Mouse (Mus musculus) testis, adult 2 months (tissue): ENCODE results near the gene 9830107B12Rik. TPM values are rescaled to one million over a fixed set of nuclear protein-coding genes. Genes with fewer than 3 reads are reported as not detected.

Source experiments
- H3K27ac ChIP-seq: fragments of 200-500 bp; 2 replicates; pipeline ENCODE4 v1.5.1; 2012; ENCODE audit warnings: low read depth, low read length; ENCODE audit not compliant: control insufficient read depth, insufficient read depth
- H3K27me3 ChIP-seq: fragments of 200-500 bp; 2 replicates; pipeline ENCODE4 v1.6.1; 2012; ENCODE audit warnings: mild to moderate bottlenecking, low read length, moderate library complexity; ENCODE audit not compliant: control insufficient read depth, insufficient read depth
- H3K36me3 ChIP-seq: fragments of 200-500 bp; 2 replicates; pipeline ENCODE4 v1.6.1; 2012; ENCODE audit warnings: mild to moderate bottlenecking, low read length; ENCODE audit not compliant: control insufficient read depth, insufficient read depth
- H3K4me1 ChIP-seq: fragments of 200-500 bp; 2 replicates; pipeline ENCODE4 v1.6.1; 2012; ENCODE audit warnings: low read length; ENCODE audit not compliant: control insufficient read depth, insufficient read depth
- H3K4me3 ChIP-seq: fragments of 200-500 bp; 2 replicates; pipeline ENCODE4 v1.5.1; 2012; ENCODE audit warnings: low read depth, mild to moderate bottlenecking, low read length, moderate library complexity, mixed read lengths; ENCODE audit not compliant: control insufficient read depth
- CTCF ChIP-seq: fragments of 200-500 bp; IDR thresholded peaks from 2 replicates; pipeline ENCODE4 v1.5.1; 2012; ENCODE audit warnings: low read depth, mild to moderate bottlenecking, inconsistent platforms, low read length, moderate library complexity; ENCODE audit not compliant: control insufficient read depth, insufficient read depth, insufficient replicate concordance
- POLR2A ChIP-seq: fragments of 200-500 bp; IDR thresholded peaks from 2 replicates; pipeline ENCODE4 v1.6.1; 2012; ENCODE audit warnings: low read depth, mild to moderate bottlenecking, inconsistent platforms, low read length, moderate library complexity; ENCODE audit not compliant: control insufficient read depth
- polyA plus RNA-seq: library from polyadenylated mRNA; depleted of rRNA; stranded (reverse); fragments of >200 nt; gene quantifications from 2 replicates; pipeline ENCODE4 v1.2.3, GENCODE M21; 2012

Gene 9830107B12Rik
- polyA plus RNA-seq, 1 experiment, result not detected

- Histone ChIP-seq H3K27me3 (no peaks in the 10 kb centered on the region), H3K4me1 (peaks cover 6% of the 10 kb centered on the region), H3K4me3 (no peak overlapping the region), H3K36me3 (no peaks in the 10 kb centered on the region), H3K27ac (no peak overlapping the region)
- no peak for TF ChIP-seq CTCF
- TF ChIP-seq POLR2A, result no peak
Observed at GRCm38 (mm10) chr17:48118570-48118969, 27.5 kb downstream of the 9830107B12Rik start.

GRCm38 (mm10) chr17:48110547-48111287, 35.4 kb downstream of the 9830107B12Rik start:
- no peak for TF ChIP-seq POLR2A
- peak; percentile 64; the same call in 1 of the 2 replicates for TF ChIP-seq CTCF
- Histone ChIP-seq H3K27me3 (no peaks in the 10 kb centered on the region), H3K4me1 (no peaks in the 10 kb centered on the region), H3K27ac (no peak overlapping the region), H3K4me3 (no peak overlapping the region), H3K36me3 (no peaks in the 10 kb centered on the region)

GRCm38 (mm10) chr17:48108520-48108919, 37.5 kb downstream of the 9830107B12Rik start:
- H3K27ac ChIP-seq, result no peak overlapping the region
- no peaks in the 10 kb centered on the region for H3K27me3 ChIP-seq
- H3K4me3 ChIP-seq, result no peak overlapping the region
- no peaks in the 10 kb centered on the region for H3K4me1 ChIP-seq
- TF ChIP-seq CTCF (no peak), POLR2A (no peak)
- H3K36me3 ChIP-seq, result no peaks in the 10 kb centered on the region

GRCm38 (mm10) chr17:48107862-48108261, 38.2 kb downstream of the 9830107B12Rik start:
- Histone ChIP-seq H3K4me1 (no peaks in the 10 kb centered on the region), H3K4me3 (no peak overlapping the region), H3K27ac (no peak overlapping the region), H3K36me3 (no peaks in the 10 kb centered on the region), H3K27me3 (no peaks in the 10 kb centered on the region)
- TF ChIP-seq CTCF, result no peak
- TF ChIP-seq POLR2A, result no peak

GRCm38 (mm10) chr17:48107333-48107732, 38.7 kb downstream of the 9830107B12Rik start:
- Histone ChIP-seq H3K4me1 (no peaks in the 10 kb centered on the region), H3K36me3 (no peaks in the 10 kb centered on the region), H3K27me3 (no peaks in the 10 kb centered on the region), H3K27ac (no peak overlapping the region), H3K4me3 (no peak overlapping the region)
- TF ChIP-seq CTCF, result no peak
- no peak for TF ChIP-seq POLR2A

- peak; percentile 97 for TF ChIP-seq CTCF
- TF ChIP-seq POLR2A, result no peak
- Histone ChIP-seq H3K36me3 (no peaks in the 10 kb centered on the region), H3K27ac (no peak overlapping the region), H3K4me1 (peaks cover 25% of the 10 kb centered on the region), H3K27me3 (no peaks in the 10 kb centered on the region; the same call in none of the 2 replicates), H3K4me3 (no peak overlapping the region)
Observed at GRCm38 (mm10) chr17:48100441-48101417, 45.3 kb downstream of the 9830107B12Rik start.

- Histone ChIP-seq H3K4me1 (peaks cover 33% of the 10 kb centered on the region), H3K27me3 (no peaks in the 10 kb centered on the region; the same call in none of the 2 replicates), H3K4me3 (no peak overlapping the region), H3K36me3 (no peaks in the 10 kb centered on the region), H3K27ac (no peak overlapping the region)
- TF ChIP-seq POLR2A (no peak), CTCF (no peak)
Observed at GRCm38 (mm10) chr17:48099312-48099711, 46.8 kb downstream of the 9830107B12Rik start.
